9 mouse cellular contexts compared by ENCODE assay signal in the genomic region with DNA sequence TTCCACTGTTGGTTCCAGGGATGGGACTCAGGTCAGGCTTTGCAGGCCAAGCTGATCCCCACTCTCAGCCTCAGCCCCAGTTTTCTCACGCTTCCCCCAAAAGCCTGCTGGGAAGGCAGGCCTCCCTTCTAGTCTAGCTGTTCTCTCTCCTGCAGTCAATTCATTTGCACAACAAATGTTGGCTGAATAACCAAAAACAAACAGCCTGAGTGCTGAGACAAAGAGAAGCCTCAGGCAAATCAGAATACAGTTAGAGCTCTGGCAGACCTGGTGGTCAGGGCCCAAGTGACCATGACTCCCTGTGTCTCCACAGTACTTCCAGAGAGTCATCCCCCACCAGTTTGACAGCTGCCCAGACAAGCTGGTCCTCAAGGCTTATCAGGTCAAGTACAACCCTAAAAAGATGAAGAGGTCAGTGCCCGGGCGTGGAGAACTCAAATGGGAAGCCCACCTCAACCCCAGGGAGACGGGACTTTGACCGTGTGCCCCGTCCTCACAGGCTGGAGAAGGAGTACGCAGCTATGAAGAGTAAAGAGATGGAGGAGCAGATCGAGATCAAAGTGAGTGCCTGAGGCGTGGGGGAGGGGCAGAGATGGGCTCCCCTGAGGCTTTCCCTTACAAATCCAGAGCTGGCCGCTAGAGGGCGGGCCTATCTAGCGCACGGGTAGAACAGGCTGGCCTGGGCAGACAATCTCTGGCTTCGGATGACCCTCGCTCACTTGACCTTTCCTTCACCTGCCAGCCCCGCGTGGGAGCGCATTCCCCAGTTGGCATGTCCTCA. TPM values are rescaled to one million over a fixed set of nuclear protein-coding genes. Genes with fewer than 3 reads are reported as not detected.
DNase-seq lines count a peak whose midpoint lies in the region; ATAC-seq and TF ChIP-seq lines count a peak whose summit lies in the region.
"Had no signal": no experiment of that assay in that cellular context is flagged by ENCODE, and none has a peak within 500 bp of the region (broad histone marks: within the 10 kb centered on the region; RNA-seq: fewer than 3 reads in every experiment).

No protein-coding gene starts in this region.

- peaks cover 0 to 13% of the 10 kb centered on the region in 2 experiments; a peak in 2 of 4 replicates for H3K4me1 ChIP-seq in ES-E14 (ENCODE audit: control insufficient read depth in 2 of 2, insufficient read depth in 2 of 2, low read length in 2 of 2, poor library complexity in 1 of 2)
- H3K4me1 ChIP-seq in forebrain, postnatal 0 days (ENCODE audit: insufficient read depth) = peaks cover 4% of the 10 kb centered on the region; the same call in 1 of the 2 replicates
- H3K4me1 ChIP-seq in neural tube, embryonic 14.5 days (ENCODE audit: control insufficient read depth, insufficient read depth, low read length) = no peaks in the 10 kb centered on the region
- H3K4me1 ChIP-seq in testis, adult 2 months (ENCODE audit: control insufficient read depth, insufficient read depth, low read length) = peaks cover 6% of the 10 kb centered on the region

- intact Hi-C loops in heart, postnatal 36 days (cut with DNase I) = loop anchor here (5.0 kb wide), 3 partner anchors 64 to 179 kb away; partner anchors contain the start of gene Ctxn1

- no peaks in the 10 kb centered on the region for H3K27me3 ChIP-seq in forebrain, postnatal 0 days (ENCODE audit: insufficient read depth, low read length)
- no peaks in the 10 kb centered on the region for H3K27me3 ChIP-seq in neural tube, embryonic 14.5 days (ENCODE audit: control insufficient read depth, insufficient read depth, low read length)
- no peaks in the 10 kb centered on the region for H3K27me3 ChIP-seq in testis, adult 2 months (ENCODE audit: control insufficient read depth, insufficient read depth, low read length)
- H3K27me3 ChIP-seq: limb, embryonic 15.5 days had no signal

- peak; percentile 85 for ATAC-seq in forebrain, postnatal 0 days
- ATAC-seq in neural tube, embryonic 14.5 days (ENCODE audit: low read depth) = peak; percentile 84

- H3K27ac ChIP-seq in ES-E14 (ENCODE audit: insufficient read depth, low read depth, low read length, poor library complexity, severe bottlenecking) = peak overlapping the region; percentile 7; the same call in 1 of the 2 replicates
- peak overlapping the region; percentile 74 for H3K27ac ChIP-seq in forebrain, postnatal 0 days (ENCODE audit: low read depth, low read length)
- H3K27ac ChIP-seq in neural tube, embryonic 14.5 days (ENCODE audit: low read depth, low read length) = peak overlapping the region; percentile 69
- H3K27ac ChIP-seq in testis, adult 2 months (ENCODE audit: control insufficient read depth, insufficient read depth, low read depth, low read length) = no peak overlapping the region
- H3K27ac ChIP-seq: limb, embryonic 15.5 days had no signal

- in situ Hi-C loops in ES-E14 (cut with MboI; ENCODE audit: low sequenced_read_pairs in 2 of 2, unreplicated experiment in 2 of 2) = no loop called here

- peak; percentile 94 for TF ChIP-seq CTCF in forebrain, postnatal 0 days (IDR thresholded peaks at IDR 0.05; ENCODE audit: low read depth)
- peak; percentile 74 for TF ChIP-seq CTCF in testis, adult 2 months (IDR thresholded peaks at IDR 0.05; ENCODE audit: control insufficient read depth, insufficient read depth, insufficient replicate concordance, low read depth, low read length)

- no peak for TF ChIP-seq POLR2A in testis, adult 2 months (IDR thresholded peaks at IDR 0.05; ENCODE audit: control insufficient read depth, low read depth, low read length)

- no peak overlapping the region for H3K9ac ChIP-seq in ES-E14 (ENCODE audit: insufficient read depth, low read depth, low read length, poor library complexity, severe bottlenecking)
- H3K9ac ChIP-seq in forebrain, postnatal 0 days = peak overlapping the region; percentile 41; the same call in 1 of the 2 replicates
- H3K9ac ChIP-seq in neural tube, embryonic 14.5 days (replicated peaks; ENCODE audit: low read depth, low read length) = no peak overlapping the region
- H3K9ac ChIP-seq: limb, embryonic 15.5 days had no signal

- peak; percentile 78 for DNase-seq in ES-E14 (ENCODE audit: low read depth, low spot score)
- peak; percentile 87 to 91 for DNase-seq in cerebellum, adult 18-20 months
- peak; percentile 90 for DNase-seq in forebrain, postnatal 0 days
- peak; percentile 83 to 88 for DNase-seq in heart, postnatal 36 days
- DNase-seq in layer of hippocampus, adult 18-20 months (ENCODE audit: low spot score in 2 of 2) = peak; percentile 80 to 93
- DNase-seq in lung, adult 18-20 months = peak; percentile 81 to 90

- H3K9me3 ChIP-seq in ES-E14 (ENCODE audit: control insufficient read depth, insufficient read depth, low read depth, low read length) = no peaks in the 10 kb centered on the region
- H3K9me3 ChIP-seq in forebrain, postnatal 0 days (ENCODE audit: low read length) = no peaks in the 10 kb centered on the region
- no peaks in the 10 kb centered on the region for H3K9me3 ChIP-seq in neural tube, embryonic 14.5 days (ENCODE audit: control insufficient read depth, low read length)
- H3K9me3 ChIP-seq: limb, embryonic 15.5 days had no signal

- peak overlapping the region in 1 of 2 experiments; percentile 24; a peak in 2 of 4 replicates for H3K4me3 ChIP-seq in ES-E14 (ENCODE audit: insufficient read depth in 1 of 2, low read depth in 1 of 2, low read length in 2 of 2, poor library complexity in 1 of 2, severe bottlenecking in 1 of 2)
- H3K4me3 ChIP-seq in forebrain, postnatal 0 days (ENCODE audit: low read depth, low read length) = no peak overlapping the region
- H3K4me3 ChIP-seq in neural tube, embryonic 14.5 days (ENCODE audit: low read depth, low read length) = no peak overlapping the region
- no peak overlapping the region for H3K4me3 ChIP-seq in testis, adult 2 months (ENCODE audit: control insufficient read depth, low read depth, low read length)
- H3K4me3 ChIP-seq: limb, embryonic 15.5 days had no signal

- 4% methylated on average over 18 of the region's 18 CpGs for whole genome bisulfite sequencing in forebrain, postnatal 0 days
- 3% methylated on average over 18 of the region's 18 CpGs for WGBS in neural tube, embryonic 14.5 days

- no peak overlapping the region for H3K4me2 ChIP-seq in forebrain, postnatal 0 days (ENCODE audit: low read depth)
- no peak overlapping the region for H3K4me2 ChIP-seq in neural tube, embryonic 14.5 days (ENCODE audit: low read depth, low read length)
- H3K4me2 ChIP-seq: limb, embryonic 15.5 days had no signal

- H3K36me3 ChIP-seq in ES-E14 (ENCODE audit: control insufficient read depth, insufficient read depth, low read length, poor library complexity, severe bottlenecking) = no peaks in the 10 kb centered on the region
- peaks cover 72% of the 10 kb centered on the region for H3K36me3 ChIP-seq in forebrain, postnatal 0 days (ENCODE audit: insufficient read depth)
- peaks cover 38% of the 10 kb centered on the region for H3K36me3 ChIP-seq in neural tube, embryonic 14.5 days (ENCODE audit: control insufficient read depth, insufficient read depth, low read length)
- no peaks in the 10 kb centered on the region; the same call in 1 of the 2 replicates for H3K36me3 ChIP-seq in testis, adult 2 months (ENCODE audit: control insufficient read depth, insufficient read depth, low read length)

TF ChIP-seq in ES-E14, 5 proteins besides CTCF, POLR2A, EP300 and RAD21 (continues in another document):
- TF ChIP-seq ZNF384 (IDR thresholded peaks at IDR 0.05; ENCODE audit: low read depth, low read length) = no peak
- TF ChIP-seq ZC3H11A (IDR thresholded peaks at IDR 0.05; ENCODE audit: borderline replicate concordance, low read depth, low read length) = peak; percentile 39; the same call in 1 of the 2 replicates

RNA-seq across cellular contexts. Expression of gene Prr36, which starts 24.3 kb away (rescaled TPM):
- total RNA-seq in ES-E14 (2012; rRNA removed) = 0.54 and 1.2 TPM in 2 replicates
- total RNA-seq in forebrain, postnatal 0 days (2014; rRNA removed) = 12.7 and 14.8 TPM in 2 replicates
- polyA plus RNA-seq in forebrain, postnatal 0 days (2015; fragmentation: Nextera tagmentation; extraction: Ambion mirVana) = 28.8 and 37.2 TPM in 2 replicates
- not detected for total RNA-seq in heart, postnatal 36 days (2021)
- total RNA-seq in layer of hippocampus, adult 18-20 months (2021) = 10 to 100 TPM; 38.4 to 41.3 TPM
- polyA plus RNA-seq in neural tube, embryonic 14.5 days (2014; fragmentation: Nextera tagmentation; extraction: Ambion mirVana) = 48.5 and 53.3 TPM in 2 replicates
- polyA plus RNA-seq in testis, adult 2 months (2012; rRNA removed) = 0.16 and 0.83 TPM in 2 replicates

RNA-seq across cellular contexts. Expression of gene Evi5l, which starts 26.6 kb away (rescaled TPM):
- total RNA-seq in ES-E14 (2012; rRNA removed) = 5.2 and 6.2 TPM in 2 replicates
- total RNA-seq in forebrain, postnatal 0 days (2014; rRNA removed) = 156 and 159 TPM in 2 replicates
- polyA plus RNA-seq in forebrain, postnatal 0 days (2015; fragmentation: Nextera tagmentation; extraction: Ambion mirVana) = 82.5 and 90.3 TPM in 2 replicates
- 10 to 100 TPM; 20.3 to 26.9 TPM for total RNA-seq in heart, postnatal 36 days (2021)
- total RNA-seq in layer of hippocampus, adult 18-20 months (2021) = 100 to 1,000 TPM in 1 of 2 experiments, 10 to 100 TPM in 1; 93.2 to 102 TPM
- polyA plus RNA-seq in neural tube, embryonic 14.5 days (2014; fragmentation: Nextera tagmentation; extraction: Ambion mirVana) = 86.7 and 96.4 TPM in 2 replicates
- polyA plus RNA-seq in testis, adult 2 months (2012; rRNA removed) = 123 and 181 TPM in 2 replicates

RNA-seq across cellular contexts. Expression of gene Lrrc8e, which starts 33.6 kb away (rescaled TPM):
- total RNA-seq in ES-E14 (2012; rRNA removed) = 0.67 and 1.1 TPM in 2 replicates
- total RNA-seq in forebrain, postnatal 0 days (2014; rRNA removed) = not detected in 2 replicates
- 0.08 TPM in 1 of 2 replicates, not detected in the other for polyA plus RNA-seq in forebrain, postnatal 0 days (2015; fragmentation: Nextera tagmentation; extraction: Ambion mirVana)
- total RNA-seq in heart, postnatal 36 days (2021) = under 1 TPM; 0.24 to 0.67 TPM
- not detected for total RNA-seq in layer of hippocampus, adult 18-20 months (2021)
- polyA plus RNA-seq in neural tube, embryonic 14.5 days (2014; fragmentation: Nextera tagmentation; extraction: Ambion mirVana) = 0.07 TPM in 1 of 2 replicates, not detected in the other
- polyA plus RNA-seq in testis, adult 2 months (2012; rRNA removed) = 0.16 and 0.40 TPM in 2 replicates

RNA-seq across cellular contexts. Expression of gene Map2k7, which starts 45.5 kb away (rescaled TPM):
- 21.0 and 22.0 TPM in 2 replicates for total RNA-seq in ES-E14 (2012; rRNA removed)
- 26.3 and 45.8 TPM in 2 replicates for total RNA-seq in forebrain, postnatal 0 days (2014; rRNA removed)
- 19.2 and 24.4 TPM in 2 replicates for polyA plus RNA-seq in forebrain, postnatal 0 days (2015; fragmentation: Nextera tagmentation; extraction: Ambion mirVana)
- total RNA-seq in heart, postnatal 36 days (2021) = 10 to 100 TPM; 79.7 to 80.8 TPM
- 100 to 1,000 TPM; 109 to 116 TPM for total RNA-seq in layer of hippocampus, adult 18-20 months (2021)
- 17.4 and 22.1 TPM in 2 replicates for polyA plus RNA-seq in neural tube, embryonic 14.5 days (2014; fragmentation: Nextera tagmentation; extraction: Ambion mirVana)
- polyA plus RNA-seq in testis, adult 2 months (2012; rRNA removed) = 32.1 and 262 TPM in 2 replicates

RNA-seq across cellular contexts. Expression of gene Gm49320, which starts 45.7 kb away (rescaled TPM):
- not detected in 2 replicates for total RNA-seq in ES-E14 (2012; rRNA removed)
- total RNA-seq in forebrain, postnatal 0 days (2014; rRNA removed) = 1.3 TPM in 1 of 2 replicates, not detected in the other
- polyA plus RNA-seq in forebrain, postnatal 0 days (2015; fragmentation: Nextera tagmentation; extraction: Ambion mirVana) = 0.10 and 0.67 TPM in 2 replicates
- under 1 TPM in 1 of 2 experiments, not detected in 1; 0.44 TPM for total RNA-seq in heart, postnatal 36 days (2021)
- under 1 TPM; 0.46 to 0.62 TPM for total RNA-seq in layer of hippocampus, adult 18-20 months (2021)
- 0.89 and 1.3 TPM in 2 replicates for polyA plus RNA-seq in neural tube, embryonic 14.5 days (2014; fragmentation: Nextera tagmentation; extraction: Ambion mirVana)
- 0.64 and 1.7 TPM in 2 replicates for polyA plus RNA-seq in testis, adult 2 months (2012; rRNA removed)
